13 mouse cellular contexts compared by ENCODE assay signal in the genomic region with DNA sequence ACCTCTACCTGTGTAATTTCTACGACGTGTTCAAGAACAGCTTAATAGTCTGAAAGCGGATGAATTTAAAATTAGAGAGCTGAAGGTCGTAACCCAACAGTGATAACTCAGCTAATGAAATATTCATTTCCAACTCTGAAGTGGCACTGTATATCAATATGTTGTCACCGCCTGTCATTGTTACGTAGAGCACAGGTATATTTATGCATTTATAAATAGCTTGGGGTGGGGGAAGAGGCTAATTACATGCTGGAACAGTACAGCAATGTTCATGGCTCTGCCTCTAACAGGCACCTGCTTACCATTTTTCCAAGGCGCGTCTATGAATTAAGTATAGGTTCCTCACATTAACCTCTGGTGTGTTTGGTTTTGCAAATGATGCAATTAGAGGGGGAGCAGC.
"Had no signal": no experiment of that assay in that cellular context is flagged by ENCODE, and none has a peak within 500 bp of the region (broad histone marks: within the 10 kb centered on the region; RNA-seq: fewer than 3 reads in every experiment).

No protein-coding gene starts in this region.

- H3K4me3 ChIP-seq: kidney, embryonic 15.5 days; left cerebral cortex, adult 2 months; liver, embryonic 13.5 days; midbrain, embryonic 12.5 days had no signal

- H3K4me2 ChIP-seq: kidney, embryonic 15.5 days; liver, embryonic 13.5 days; midbrain, embryonic 12.5 days had no signal

- H3K9me3 ChIP-seq: kidney, embryonic 15.5 days; liver, embryonic 13.5 days; midbrain, embryonic 12.5 days had no signal

- H3K27me3 ChIP-seq: kidney, embryonic 15.5 days; liver, embryonic 13.5 days; midbrain, embryonic 12.5 days had no signal

- H3K4me1 ChIP-seq: liver, embryonic 13.5 days had no signal

- H3K27ac ChIP-seq: kidney, embryonic 15.5 days; left cerebral cortex, adult 2 months; liver, embryonic 13.5 days had no signal

- DNase-seq: kidney, adult 8-10 months; kidney, postnatal 10 days; kidney, postnatal 36 days; layer of hippocampus, postnatal 36 days; liver, embryonic 13.5 days; lung, adult 2 months; lung, postnatal 14 days; lung, postnatal 4 days; thymus, adult 18-20 months; thymus, postnatal 36 days had no signal

- H3K9ac ChIP-seq: kidney, embryonic 15.5 days; liver, embryonic 13.5 days; midbrain, embryonic 12.5 days had no signal

- H3K36me3 ChIP-seq: kidney, embryonic 15.5 days; liver, embryonic 13.5 days; midbrain, embryonic 12.5 days had no signal
